Mouse (Mus musculus) ES-Bruce4 (cell line): Measurements from ENCODE around the gene Rpl37. TPM values are rescaled to one million over a fixed set of nuclear protein-coding genes. Genes with fewer than 3 reads are reported as not detected.

ENCODE experiments used
- H3K27ac ChIP-seq: 2 replicates; pipeline ENCODE4 v1.5.1; 2012; ENCODE audit warnings: low read length, inconsistent platforms; ENCODE audit not compliant: insufficient read depth
- H3K27me3 ChIP-seq: 2 replicates; pipeline ENCODE4 v1.6.1; 2012; ENCODE audit warnings: mild to moderate bottlenecking, low read length, inconsistent platforms; ENCODE audit not compliant: control insufficient read depth, poor library complexity, insufficient read depth, severe bottlenecking
- H3K36me3 ChIP-seq: 2 replicates; pipeline ENCODE4 v1.6.1; 2012; ENCODE audit warnings: inconsistent platforms, mild to moderate bottlenecking, low read length, moderate library complexity; ENCODE audit not compliant: control insufficient read depth, poor library complexity, insufficient read depth, severe bottlenecking
- H3K4me1 ChIP-seq: one replicate; pipeline ENCODE4 v1.8.1; 2011; ENCODE audit warnings: low read length; ENCODE audit not compliant: control insufficient read depth, insufficient read depth
- H3K4me3 ChIP-seq: 2 replicates; pipeline ENCODE4 v1.5.1; 2011; ENCODE audit warnings: low read depth, mild to moderate bottlenecking, low read length
- H3K9ac ChIP-seq: 2 replicates; pipeline ENCODE4 v1.6.1; 2012; ENCODE audit warnings: low read depth, mild to moderate bottlenecking, inconsistent platforms; ENCODE audit not compliant: poor library complexity, severe bottlenecking
- H3K9me3 ChIP-seq: replicated peaks from 2 replicates; pipeline ENCODE4 v1.6.1; 2012; ENCODE audit warnings: mild to moderate bottlenecking, low read length, inconsistent platforms; ENCODE audit not compliant: control insufficient read depth, poor library complexity, insufficient read depth, severe bottlenecking
- CTCF ChIP-seq: IDR thresholded peaks from one replicate; pipeline ENCODE4 v1.8.1; 2011; ENCODE audit warnings: low read depth, low read length
- EP300 ChIP-seq: IDR thresholded peaks from 2 replicates; pipeline ENCODE4 v1.6.1; 2011; ENCODE audit warnings: low read depth, low read length; ENCODE audit not compliant: insufficient read depth
- POLR2A ChIP-seq: IDR thresholded peaks from one replicate; pipeline ENCODE4 v1.8.1; 2011; ENCODE audit warnings: low read length; ENCODE audit not compliant: insufficient read depth
- polyA plus RNA-seq: library from polyadenylated mRNA; stranded (reverse); fragments of >200 nt; gene quantifications from 2 replicates; pipeline ENCODE4 v1.2.4, GENCODE M21; 2011; ENCODE audit warnings: low read depth; ENCODE audit not compliant: missing spikeins, insufficient read depth, insufficient read length

Rpl37 gene
- polyA plus RNA-seq, 1 experiment = 685 TPM

GRCm38 (mm10) chr15:5090131-5090530 lies 26.3 kb upstream of the Rpl37 start:
- Histone ChIP-seq H3K4me3 (no peak overlapping the region), H3K9ac (no peak overlapping the region), H3K9me3 (peaks cover 5% of the 10 kb centered on the region; the same call in 1 of the 2 replicates), H3K27me3 (no peaks in the 10 kb centered on the region), H3K4me1 (no peaks in the 10 kb centered on the region), H3K36me3 (no peaks in the 10 kb centered on the region), H3K27ac (no peak overlapping the region)
- no peak for TF ChIP-seq EP300
- no peak for TF ChIP-seq POLR2A
- no peak for TF ChIP-seq CTCF

GRCm38 (mm10) chr15:5095534-5096301 lies 20.7 kb upstream of the Rpl37 start:
- Histone ChIP-seq H3K9ac (no peak overlapping the region), H3K27me3 (no peaks in the 10 kb centered on the region), H3K4me3 (no peak overlapping the region), H3K36me3 (no peaks in the 10 kb centered on the region), H3K9me3 (peaks cover 5% of the 10 kb centered on the region; the same call in 1 of the 2 replicates), H3K27ac (no peak overlapping the region), H3K4me1 (no peaks in the 10 kb centered on the region)
- no peak for TF ChIP-seq CTCF
- TF ChIP-seq EP300 = no peak
- TF ChIP-seq POLR2A = no peak

- Histone ChIP-seq H3K27me3 (no peaks in the 10 kb centered on the region), H3K36me3 (no peaks in the 10 kb centered on the region), H3K9ac (no peak overlapping the region), H3K27ac (no peak overlapping the region), H3K4me1 (no peaks in the 10 kb centered on the region), H3K4me3 (no peak overlapping the region), H3K9me3 (no peaks in the 10 kb centered on the region)
- no peak for TF ChIP-seq CTCF
- TF ChIP-seq EP300 = no peak
- no peak for TF ChIP-seq POLR2A
Observed at GRCm38 (mm10) chr15:5097376-5097775, 19.1 kb upstream of the Rpl37 start.

GRCm38 (mm10) chr15:5102312-5102711 lies 14.1 kb upstream of the Rpl37 start:
- Histone ChIP-seq H3K36me3 (no peaks in the 10 kb centered on the region), H3K4me3 (no peak overlapping the region), H3K9me3 (no peaks in the 10 kb centered on the region), H3K27me3 (no peaks in the 10 kb centered on the region), H3K27ac (no peak overlapping the region), H3K9ac (no peak overlapping the region), H3K4me1 (no peaks in the 10 kb centered on the region)
- TF ChIP-seq EP300 (no peak), POLR2A (no peak), CTCF (no peak)

GRCm38 (mm10) chr15:5105891-5106290 lies 10.6 kb upstream of the Rpl37 start:
- Histone ChIP-seq H3K9me3 (no peaks in the 10 kb centered on the region), H3K27ac (no peak overlapping the region), H3K4me1 (no peaks in the 10 kb centered on the region), H3K36me3 (no peaks in the 10 kb centered on the region), H3K4me3 (no peak overlapping the region), H3K9ac (no peak overlapping the region), H3K27me3 (no peaks in the 10 kb centered on the region)
- TF ChIP-seq CTCF = no peak
- no peak for TF ChIP-seq EP300
- no peak for TF ChIP-seq POLR2A

DNA sequence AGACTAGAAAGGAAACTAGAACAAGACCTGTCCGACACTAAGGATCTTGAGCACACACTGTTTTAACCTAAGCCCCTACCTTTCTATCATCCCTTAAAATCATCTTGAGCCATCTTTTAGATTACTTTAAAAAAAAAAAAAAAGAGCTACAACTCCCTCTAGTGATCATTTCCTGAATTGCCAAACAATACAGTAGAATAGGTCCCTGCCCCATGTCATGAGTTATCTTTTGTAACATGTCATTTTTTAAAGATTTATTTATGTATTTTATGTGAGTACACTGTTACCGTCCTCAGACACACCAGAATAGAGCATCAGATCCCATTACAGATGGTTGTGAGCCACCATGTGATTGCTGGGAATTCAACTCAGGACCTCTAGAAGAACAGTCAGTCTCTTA lies 10.2 kb upstream of the Rpl37 start:
- Histone ChIP-seq H3K27ac (no peak overlapping the region), H3K9me3 (no peaks in the 10 kb centered on the region), H3K4me1 (no peaks in the 10 kb centered on the region), H3K27me3 (no peaks in the 10 kb centered on the region), H3K9ac (no peak overlapping the region), H3K36me3 (no peaks in the 10 kb centered on the region), H3K4me3 (no peak overlapping the region)
- TF ChIP-seq POLR2A (no peak), EP300 (no peak), CTCF (no peak)
